Mouse (Mus musculus) testis, adult 10 weeks (tissue): ENCODE measurements around the gene Proca1. TPM values are rescaled to one million over a fixed set of nuclear protein-coding genes. Genes with fewer than 3 reads are reported as not detected.

Source experiments
- polyA plus RNA-seq: library from polyadenylated mRNA; stranded (reverse); fragments of 350-450 nt; fragmentation: Illumina TruSeq; extraction: RNeasy Lipid Tissue Mini Kit (QIAGEN cat#74804); gene quantifications from one replicate; pipeline ENCODE4 v1.2.3, GENCODE M21; 2014; ENCODE audit warnings: low read depth, low replicate concordance

The Proca1 gene
- polyA plus RNA-seq, result 338 TPM

GRCm38 (mm10) chr11:78193113-78193512 is at the start of gene Proca1:
Gene Proca1 (plus strand): TSS chr11:78193392.

GRCm38 (mm10) chr11:78164924-78165760 is 28.1 kb upstream of the Proca1 start, which contains the start of gene Traf4:
Gene Traf4 (minus strand): TSS chr11:78165589.

GRCm38 (mm10) chr11:78176402-78176862 is 16.8 kb upstream of the Proca1 start, which contains the start of the genes Nek8 and Tlcd1:
Gene Nek8 (minus strand): TSS chr11:78176675.
Gene Tlcd1 (plus strand): TSS chr11:78176711.

GRCm38 (mm10) chr11:78182961-78183844 is 10.0 kb upstream of the Proca1 start, which contains the start of gene Rpl23a:
Gene Rpl23a (minus strand): TSS chr11:78183584.

GRCm38 (mm10) chr11:78188331-78189233 is 4.6 kb upstream of the Proca1 start, which contains the start of gene Rab34:
Gene Rab34 (plus strand): TSS chr11:78188430.

GRCm38 (mm10) chr11:78245627-78246317 is 52.6 kb downstream of the Proca1 start, which contains the start of the genes Sdf2 and Supt6:
Gene Sdf2 (plus strand): TSS chr11:78245746.
Gene Supt6 (minus strand): TSS chr11:78245987.

Other genes starting within 250 kb of the Proca1 start
- 10.3 TPM for gene Phf12, start 210.6 kb upstream of the Proca1 start, polyA plus RNA-seq
- gene Dhrs13, start 161.1 kb upstream of the Proca1 start, polyA plus RNA-seq, result 3.7 TPM
- gene Flot2, start 155.5 kb upstream of the Proca1 start, polyA plus RNA-seq, result 3.7 TPM
- 4.5 TPM for gene Eral1, start 113.0 kb upstream of the Proca1 start, polyA plus RNA-seq
- gene Fam222b, start 98.7 kb upstream of the Proca1 start, polyA plus RNA-seq, result 4.6 TPM
- 0.08 TPM for gene Traf4, start 27.8 kb upstream of the Proca1 start, polyA plus RNA-seq
- gene Nek8, start 16.7 kb upstream of the Proca1 start, polyA plus RNA-seq, result 5.8 TPM
- 44.7 TPM for gene Tlcd1, start 16.7 kb upstream of the Proca1 start, polyA plus RNA-seq
- 243 TPM for gene Rpl23a, start 9.8 kb upstream of the Proca1 start, polyA plus RNA-seq
- 2.0 TPM for gene Rab34, start 5.0 kb upstream of the Proca1 start, polyA plus RNA-seq
- gene Sdf2, start 52.4 kb downstream of the Proca1 start, polyA plus RNA-seq, result 11.0 TPM
- gene Supt6, start 52.6 kb downstream of the Proca1 start, polyA plus RNA-seq, result 19.5 TPM
- 126 TPM for gene 2610507B11Rik, start 68.4 kb downstream of the Proca1 start, polyA plus RNA-seq
- gene BC030499, start 97.4 kb downstream of the Proca1 start, polyA plus RNA-seq, result 0.46 TPM
- 48.0 TPM for gene Spag5, start 108.1 kb downstream of the Proca1 start, polyA plus RNA-seq
- gene Aldoc, start 129.6 kb downstream of the Proca1 start, polyA plus RNA-seq, result 4.2 TPM
- 3.7 TPM for gene Pigs, start 135.0 kb downstream of the Proca1 start, polyA plus RNA-seq
- 9.2 TPM for gene Unc119, start 150.1 kb downstream of the Proca1 start, polyA plus RNA-seq
- not detected for gene Foxn1, start 193.2 kb downstream of the Proca1 start, polyA plus RNA-seq
- gene Slc13a2, start 228.8 kb downstream of the Proca1 start, polyA plus RNA-seq, result 0.41 TPM